Mouse (Mus musculus): ENCODE results near the gene Rbm38. TPM values are rescaled to one million over a fixed set of nuclear protein-coding genes. Genes with fewer than 3 reads are reported as not detected.

The Rbm38 gene
- polyA plus RNA-seq, 1 experiment from 2014 or later: 74.2 TPM

- H3K36me3 ChIP-seq (ENCODE audit: control insufficient read depth, insufficient read depth, low read length): peaks cover 10% of the 10 kb centered on the region
- H3K27ac ChIP-seq (ENCODE audit: low read depth, low read length): no peak overlapping the region
- H3K4me1 ChIP-seq (ENCODE audit: control insufficient read depth, insufficient read depth, low read length): no peaks in the 10 kb centered on the region
- no peak overlapping the region for H3K9ac ChIP-seq (ENCODE audit: low read length)
- DNase-seq (ENCODE audit: low spot score) (no peak), ATAC-seq (ENCODE audit: insufficient read depth, low FRiP score, low TSS enrichment) (no peak)
- no peak overlapping the region for H3K4me2 ChIP-seq (ENCODE audit: low read depth)
- 56% methylated on average over 4 of the region's 4 CpGs for WGBS
- no peak overlapping the region for H3K4me3 ChIP-seq (ENCODE audit: low read depth, low read length)
- no peaks in the 10 kb centered on the region for H3K27me3 ChIP-seq (ENCODE audit: control insufficient read depth, insufficient read depth, low read length)
- H3K9me3 ChIP-seq (ENCODE audit: control insufficient read depth, low read length): no peaks in the 10 kb centered on the region
These were observed 16.3 kb downstream of the Rbm38 start for GRCm38 (mm10) chr2:173036611-173037010.

- ATAC-seq (ENCODE audit: insufficient read depth, low FRiP score, low TSS enrichment): no peak
- peaks cover 8% of the 10 kb centered on the region for H3K36me3 ChIP-seq (ENCODE audit: control insufficient read depth, insufficient read depth, low read length)
- no peak overlapping the region for H3K4me2 ChIP-seq (ENCODE audit: low read depth)
- H3K27me3 ChIP-seq (ENCODE audit: control insufficient read depth, insufficient read depth, low read length): no peaks in the 10 kb centered on the region
- no peaks in the 10 kb centered on the region for H3K9me3 ChIP-seq (ENCODE audit: control insufficient read depth, low read length)
- no peak for DNase-seq (ENCODE audit: low spot score)
- WGBS: 84% methylated on average over 5 of the region's 5 CpGs
- no peaks in the 10 kb centered on the region for H3K4me1 ChIP-seq (ENCODE audit: control insufficient read depth, insufficient read depth, low read length)
- H3K4me3 ChIP-seq (ENCODE audit: low read depth, low read length): no peak overlapping the region
- no peak overlapping the region for H3K9ac ChIP-seq (ENCODE audit: low read length)
- H3K27ac ChIP-seq (ENCODE audit: low read depth, low read length): no peak overlapping the region
These were observed 17.0 kb downstream of the Rbm38 start for GRCm38 (mm10) chr2:173037347-173037746.

GRCm38 (mm10) chr2:173037827-173038607 lies 17.7 kb downstream of the Rbm38 start:
- H3K27ac ChIP-seq (ENCODE audit: low read depth, low read length): no peak overlapping the region
- no peaks in the 10 kb centered on the region for H3K4me1 ChIP-seq (ENCODE audit: control insufficient read depth, insufficient read depth, low read length)
- H3K4me2 ChIP-seq (ENCODE audit: low read depth): no peak overlapping the region
- H3K9me3 ChIP-seq (ENCODE audit: control insufficient read depth, low read length): no peaks in the 10 kb centered on the region
- no peak for DNase-seq (ENCODE audit: low spot score)
- H3K36me3 ChIP-seq (ENCODE audit: control insufficient read depth, insufficient read depth, low read length): peaks cover 8% of the 10 kb centered on the region
- 81% methylated on average over 7 of the region's 7 CpGs for WGBS
- no peak for ATAC-seq (ENCODE audit: insufficient read depth, low FRiP score, low TSS enrichment)
- no peak overlapping the region for H3K4me3 ChIP-seq (ENCODE audit: low read depth, low read length)
- no peak overlapping the region for H3K9ac ChIP-seq (ENCODE audit: low read length)
- H3K27me3 ChIP-seq (ENCODE audit: control insufficient read depth, insufficient read depth, low read length): no peaks in the 10 kb centered on the region

GRCm38 (mm10) chr2:173039041-173039440 lies 18.7 kb downstream of the Rbm38 start:
- no peak overlapping the region for H3K9ac ChIP-seq (ENCODE audit: low read length)
- no peak for DNase-seq (ENCODE audit: low spot score)
- no peak for ATAC-seq (ENCODE audit: insufficient read depth, low FRiP score, low TSS enrichment)
- H3K4me1 ChIP-seq (ENCODE audit: control insufficient read depth, insufficient read depth, low read length): no peaks in the 10 kb centered on the region
- no peak overlapping the region for H3K27ac ChIP-seq (ENCODE audit: low read depth, low read length)
- H3K4me3 ChIP-seq (ENCODE audit: low read depth, low read length): no peak overlapping the region
- no peaks in the 10 kb centered on the region for H3K27me3 ChIP-seq (ENCODE audit: control insufficient read depth, insufficient read depth, low read length)
- H3K36me3 ChIP-seq (ENCODE audit: control insufficient read depth, insufficient read depth, low read length): peaks cover 6% of the 10 kb centered on the region
- H3K9me3 ChIP-seq (ENCODE audit: control insufficient read depth, low read length): no peaks in the 10 kb centered on the region
- H3K4me2 ChIP-seq (ENCODE audit: low read depth): no peak overlapping the region
- 94% methylated on average over 4 of the region's 4 CpGs for WGBS

- no peaks in the 10 kb centered on the region for H3K36me3 ChIP-seq (ENCODE audit: control insufficient read depth, insufficient read depth, low read length)
- no peak overlapping the region for H3K27ac ChIP-seq (ENCODE audit: low read depth, low read length)
- no peak overlapping the region for H3K9ac ChIP-seq (ENCODE audit: low read length)
- WGBS: 83% methylated on average over 3 of the region's 3 CpGs
- H3K4me2 ChIP-seq (ENCODE audit: low read depth): no peak overlapping the region
- ATAC-seq (ENCODE audit: insufficient read depth, low FRiP score, low TSS enrichment): no peak
- no peak overlapping the region for H3K4me3 ChIP-seq (ENCODE audit: low read depth, low read length)
- H3K4me1 ChIP-seq (ENCODE audit: control insufficient read depth, insufficient read depth, low read length): no peaks in the 10 kb centered on the region
- no peaks in the 10 kb centered on the region for H3K27me3 ChIP-seq (ENCODE audit: control insufficient read depth, insufficient read depth, low read length)
- DNase-seq (ENCODE audit: low spot score): no peak
- H3K9me3 ChIP-seq (ENCODE audit: control insufficient read depth, low read length): no peaks in the 10 kb centered on the region
These were observed 20.5 kb downstream of the Rbm38 start for GRCm38 (mm10) chr2:173040803-173041202.

GRCm38 (mm10) chr2:173041242-173041641 lies 20.9 kb downstream of the Rbm38 start:
- Histone ChIP-seq H3K4me1 (ENCODE audit: control insufficient read depth, insufficient read depth, low read length) (no peaks in the 10 kb centered on the region), H3K9ac (ENCODE audit: low read length) (no peak overlapping the region), H3K27me3 (ENCODE audit: control insufficient read depth, insufficient read depth, low read length) (no peaks in the 10 kb centered on the region), H3K36me3 (ENCODE audit: control insufficient read depth, insufficient read depth, low read length) (no peaks in the 10 kb centered on the region), H3K9me3 (ENCODE audit: control insufficient read depth, low read length) (no peaks in the 10 kb centered on the region), H3K27ac (ENCODE audit: low read depth, low read length) (no peak overlapping the region), H3K4me3 (ENCODE audit: low read depth, low read length) (no peak overlapping the region), H3K4me2 (ENCODE audit: low read depth) (no peak overlapping the region)
- ATAC-seq (ENCODE audit: insufficient read depth, low FRiP score, low TSS enrichment): no peak
- DNase-seq (ENCODE audit: low spot score): no peak
- WGBS: 59% methylated on average over 5 of the region's 5 CpGs

GRCm38 (mm10) chr2:173041893-173042292 lies 21.6 kb downstream of the Rbm38 start:
- Histone ChIP-seq H3K4me2 (ENCODE audit: low read depth) (no peak overlapping the region), H3K4me3 (ENCODE audit: low read depth, low read length) (no peak overlapping the region), H3K9me3 (ENCODE audit: control insufficient read depth, low read length) (no peaks in the 10 kb centered on the region), H3K36me3 (ENCODE audit: control insufficient read depth, insufficient read depth, low read length) (no peaks in the 10 kb centered on the region), H3K27me3 (ENCODE audit: control insufficient read depth, insufficient read depth, low read length) (no peaks in the 10 kb centered on the region), H3K9ac (ENCODE audit: low read length) (no peak overlapping the region), H3K27ac (ENCODE audit: low read depth, low read length) (no peak overlapping the region), H3K4me1 (ENCODE audit: control insufficient read depth, insufficient read depth, low read length) (no peaks in the 10 kb centered on the region)
- DNase-seq (ENCODE audit: low spot score): no peak
- 85% methylated on average over 1 of the region's 1 CpGs for WGBS
- ATAC-seq (ENCODE audit: insufficient read depth, low FRiP score, low TSS enrichment): no peak

- Histone ChIP-seq H3K9me3 (ENCODE audit: control insufficient read depth, low read length) (no peaks in the 10 kb centered on the region), H3K4me2 (ENCODE audit: low read depth) (no peak overlapping the region), H3K9ac (ENCODE audit: low read length) (no peak overlapping the region), H3K27me3 (ENCODE audit: control insufficient read depth, insufficient read depth, low read length) (no peaks in the 10 kb centered on the region), H3K4me1 (ENCODE audit: control insufficient read depth, insufficient read depth, low read length) (no peaks in the 10 kb centered on the region), H3K36me3 (ENCODE audit: control insufficient read depth, insufficient read depth, low read length) (no peaks in the 10 kb centered on the region), H3K4me3 (ENCODE audit: low read depth, low read length) (no peak overlapping the region), H3K27ac (ENCODE audit: low read depth, low read length) (no peak overlapping the region)
- ATAC-seq (ENCODE audit: insufficient read depth, low FRiP score, low TSS enrichment): no peak
- no peak for DNase-seq (ENCODE audit: low spot score)
- 69% methylated on average over 11 of the region's 11 CpGs for WGBS
These were observed 22.3 kb downstream of the Rbm38 start for GRCm38 (mm10) chr2:173042504-173043162.

Data from neural tube, embryonic 11.5 days (tissue).